Mouse (Mus musculus) hindbrain, embryonic 11.5 days (tissue): ENCODE measurements around the gene Hibch. TPM values are rescaled to one million over a fixed set of nuclear protein-coding genes. Genes with fewer than 3 reads are reported as not detected.
A peak's percentile ranks its signal among the peaks of the same experiment; 100 is the strongest.
"Not testable (repeated sequence)": the region's sequence is repeated elsewhere in the genome, so short reads cannot be mapped to it uniquely, and the experiment has no call there.

ENCODE experiments used
- ATAC-seq: fragments of 200-750 bp; cut with Nextera tagmentation; 2 replicates; pipeline ENCODE4 v1.8.0; 2017; ENCODE audit warnings: mild to moderate bottlenecking, moderate TSS enrichment, moderate library complexity; ENCODE audit not compliant: low FRiP score
- DNase-seq: peaks from one replicate; pipeline ENCODE4 v3.0.0-alpha.2; 2015; ENCODE audit warnings: low spot score
- H3K27ac ChIP-seq: fragments of 300-500 bp; sonication (generic); 2 replicates; pipeline ENCODE4 v1.5.1; 2014; ENCODE audit warnings: mild to moderate bottlenecking, low read depth, low read length
- H3K27me3 ChIP-seq: fragments of 300-500 bp; sonication (generic); 2 replicates; pipeline ENCODE4 v1.6.1; 2014; ENCODE audit warnings: mild to moderate bottlenecking, low read length, moderate library complexity, mixed read lengths; ENCODE audit not compliant: control insufficient read depth, insufficient read depth
- H3K36me3 ChIP-seq: fragments of 300-500 bp; sonication (generic); 2 replicates; pipeline ENCODE4 v1.6.1; 2014; ENCODE audit warnings: mild to moderate bottlenecking, low read length, moderate library complexity, mixed read lengths; ENCODE audit not compliant: control insufficient read depth, insufficient read depth
- H3K4me1 ChIP-seq: fragments of 300-500 bp; sonication (generic); replicated peaks from 2 replicates; pipeline ENCODE4 v1.6.1; 2014; ENCODE audit warnings: low read length, mixed read lengths; ENCODE audit not compliant: control insufficient read depth, insufficient read depth
- H3K4me2 ChIP-seq: fragments of 300-500 bp; sonication (generic); replicated peaks from 2 replicates; pipeline ENCODE4 v1.6.1; 2014; ENCODE audit warnings: mild to moderate bottlenecking, low read depth, low read length
- H3K4me3 ChIP-seq: fragments of 300-500 bp; sonication (generic); 2 replicates; pipeline ENCODE4 v1.5.1; 2014; ENCODE audit warnings: low read depth, low read length
- H3K9ac ChIP-seq: fragments of 300-500 bp; sonication (generic); 2 replicates; pipeline ENCODE4 v1.6.1; 2014; ENCODE audit warnings: low read depth, low read length
- H3K9me3 ChIP-seq: fragments of 300-500 bp; sonication (generic); 2 replicates; pipeline ENCODE4 v1.6.1; 2016; ENCODE audit warnings: low read length; ENCODE audit not compliant: control insufficient read depth
- WGBS: fragments of 180-500 bp; shearing (Covaris S2); extraction: QIAGEN DNeasy Blood & Tissue Kit; methylation state at CpG from one replicate; pipeline ENCODE4 v1.1.7; 2014; 5-methylcytosine and 5-hydroxymethylcytosine counted together
- polyA plus RNA-seq: library from polyadenylated mRNA; unstranded; fragments of >200 nt; fragmentation: Nextera tagmentation; extraction: Ambion mirVana; gene quantifications from 2 replicates; pipeline ENCODE4 v1.2.1, GENCODE M21; 2014

The Hibch gene
- polyA plus RNA-seq, 1 experiment from 2014 or later, result 31.0 TPM

GRCm38 (mm10) chr1:52854029-52854428 is 9.3 kb downstream of the Hibch start:
- DNase-seq, result peak; percentile 47
- not testable (repeated sequence) for H3K27ac ChIP-seq, H3K4me3 ChIP-seq, H3K4me1 ChIP-seq, H3K27me3 ChIP-seq, H3K4me2 ChIP-seq, H3K36me3 ChIP-seq, H3K9me3 ChIP-seq, H3K9ac ChIP-seq
- no CpG with 5 or more reads among the region's 1 CpGs for WGBS
- ATAC-seq, result peak; percentile 43; the same call in 1 of the 2 replicates

DNA sequence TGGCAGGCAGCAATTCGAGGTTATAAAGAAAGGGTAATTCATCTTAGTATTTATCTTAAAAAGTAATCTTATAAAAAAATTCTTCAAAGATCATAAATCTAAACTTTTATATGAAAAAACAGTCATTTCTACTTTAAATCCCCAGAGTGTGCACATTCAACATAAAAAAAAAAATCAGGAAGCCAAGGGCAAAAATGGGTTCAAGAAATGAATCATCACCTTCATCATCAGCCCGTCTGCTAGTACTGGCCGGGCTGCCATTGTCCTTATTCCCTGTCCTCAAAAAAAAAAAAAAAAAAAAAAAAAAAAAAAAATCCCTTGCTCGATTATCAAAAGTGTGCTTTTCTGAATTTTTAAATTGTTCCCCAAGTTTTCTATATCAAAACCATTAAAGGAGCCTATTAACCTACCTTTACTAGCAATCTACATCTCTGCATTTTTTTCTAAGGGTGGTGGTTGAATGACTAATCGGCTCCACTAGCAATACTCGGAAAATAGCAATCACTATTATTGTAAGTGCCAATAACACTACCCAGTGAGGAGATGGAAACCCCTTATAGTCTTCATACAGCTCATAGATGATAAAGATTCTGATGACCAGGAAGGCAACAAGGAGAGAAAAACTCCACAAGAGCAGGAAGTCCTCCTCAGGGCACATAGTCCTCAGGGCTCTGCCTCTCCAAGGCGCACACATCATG is 11.3 kb downstream of the Hibch start:
- no peaks in the 10 kb centered on the region for H3K4me1 ChIP-seq
- H3K27me3 ChIP-seq, result no peaks in the 10 kb centered on the region
- no peak overlapping the region for H3K4me3 ChIP-seq
- WGBS, result 88% methylated on average over 7 of the region's 7 CpGs
- H3K9ac ChIP-seq, result no peak overlapping the region
- H3K9me3 ChIP-seq, result no peaks in the 10 kb centered on the region
- no peak overlapping the region for H3K27ac ChIP-seq
- DNase-seq, result no peak
- no peak overlapping the region for H3K4me2 ChIP-seq
- no peaks in the 10 kb centered on the region for H3K36me3 ChIP-seq
- no peak for ATAC-seq

DNA sequence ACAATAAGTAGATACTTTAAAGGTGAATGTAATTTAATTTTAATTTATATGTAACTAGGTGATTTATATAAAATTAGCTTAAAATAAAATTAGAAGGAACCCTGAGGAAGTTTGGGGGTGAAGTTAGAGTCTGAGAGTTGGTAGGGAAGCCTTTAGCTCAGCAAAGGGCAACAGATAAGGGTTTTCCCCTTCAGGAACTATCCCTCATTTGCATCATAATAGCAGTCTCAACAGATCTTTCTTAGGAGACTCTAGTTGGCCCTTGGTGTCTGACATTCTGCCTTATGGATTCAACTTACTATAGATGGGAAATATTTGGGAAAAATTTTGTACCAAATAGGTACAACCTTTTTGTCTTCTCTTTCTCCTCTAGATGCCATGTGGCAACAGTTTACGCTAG is 19.5 kb downstream of the Hibch start:
- Histone ChIP-seq H3K36me3 (no peaks in the 10 kb centered on the region), H3K27me3 (no peaks in the 10 kb centered on the region), H3K9ac (no peak overlapping the region), H3K4me2 (no peak overlapping the region), H3K9me3 (no peaks in the 10 kb centered on the region), H3K4me1 (no peaks in the 10 kb centered on the region), H3K4me3 (no peak overlapping the region), H3K27ac (no peak overlapping the region)
- ATAC-seq (no peak), DNase-seq (no peak)
- 100% methylated on average over 1 of the region's 1 CpGs for WGBS

DNA sequence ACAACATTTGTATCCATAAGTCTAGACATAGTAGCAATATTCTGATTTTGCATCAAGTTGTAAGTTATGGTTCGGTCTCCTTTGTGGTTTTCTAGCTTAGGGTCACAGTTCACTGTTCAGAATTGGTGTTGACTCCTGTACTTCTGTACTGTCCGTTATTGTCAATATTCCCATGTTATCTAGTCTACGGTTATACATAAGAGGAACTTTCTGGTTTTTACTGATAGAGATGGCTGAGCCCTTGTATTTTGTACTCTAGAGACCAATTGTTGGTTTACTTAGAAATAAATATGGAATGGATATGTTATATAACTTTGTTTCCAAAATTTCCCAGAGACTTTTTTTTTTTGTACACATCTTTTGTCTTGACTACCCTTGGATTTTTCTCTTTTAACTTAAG is 21.3 kb downstream of the Hibch start:
- H3K9me3 ChIP-seq, result no peaks in the 10 kb centered on the region
- H3K27me3 ChIP-seq, result no peaks in the 10 kb centered on the region
- H3K27ac ChIP-seq, result no peak overlapping the region
- no peak for DNase-seq
- no peak for ATAC-seq
- 92% methylated on average over 3 of the region's 3 CpGs for whole genome bisulfite sequencing
- H3K4me3 ChIP-seq, result no peak overlapping the region
- H3K36me3 ChIP-seq, result no peaks in the 10 kb centered on the region
- no peaks in the 10 kb centered on the region for H3K4me1 ChIP-seq
- H3K4me2 ChIP-seq, result no peak overlapping the region
- no peak overlapping the region for H3K9ac ChIP-seq

DNA sequence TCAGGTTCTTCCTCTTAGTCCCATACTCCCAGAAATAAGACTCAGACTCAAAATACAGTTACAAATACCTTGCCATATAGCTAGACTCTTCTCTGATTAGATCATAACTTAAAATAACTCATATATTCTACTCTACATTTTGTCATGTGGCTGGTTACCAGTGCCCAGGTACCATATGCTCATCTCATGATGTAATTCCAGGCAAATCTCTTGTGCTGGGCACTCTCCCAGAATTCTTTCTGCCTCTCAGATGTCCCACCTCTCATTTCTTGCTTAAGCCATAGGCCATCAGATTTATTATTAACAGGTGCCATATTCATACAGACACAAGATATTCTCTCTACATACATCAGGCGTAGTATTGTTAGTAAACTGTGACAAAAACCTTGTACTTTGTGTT is 23.1 kb downstream of the Hibch start:
- H3K9me3 ChIP-seq, result no peaks in the 10 kb centered on the region
- H3K27me3 ChIP-seq, result no peaks in the 10 kb centered on the region
- no peaks in the 10 kb centered on the region for H3K4me1 ChIP-seq
- no peaks in the 10 kb centered on the region for H3K36me3 ChIP-seq
- 97% methylated on average over 1 of the region's 1 CpGs for WGBS
- H3K4me2 ChIP-seq, result no peak overlapping the region
- H3K4me3 ChIP-seq, result no peak overlapping the region
- DNase-seq, result no peak
- H3K9ac ChIP-seq, result no peak overlapping the region
- ATAC-seq, result no peak
- H3K27ac ChIP-seq, result no peak overlapping the region

- ATAC-seq (no peak), DNase-seq (no peak)
- no peaks in the 10 kb centered on the region for H3K27me3 ChIP-seq
- H3K9me3 ChIP-seq, result no peaks in the 10 kb centered on the region
- WGBS, result 81% methylated on average over 2 of the region's 2 CpGs
- H3K4me1 ChIP-seq, result no peaks in the 10 kb centered on the region
- H3K4me2 ChIP-seq, result no peak overlapping the region
- no peak overlapping the region for H3K4me3 ChIP-seq
- H3K9ac ChIP-seq, result no peak overlapping the region
- no peaks in the 10 kb centered on the region for H3K36me3 ChIP-seq
- H3K27ac ChIP-seq, result no peak overlapping the region
Observed at GRCm38 (mm10) chr1:52884208-52884607, 39.5 kb downstream of the Hibch start.

- 85% methylated on average over 3 of the region's 3 CpGs for WGBS
Observed at GRCm38 (mm10) chr1:52909783-52910182, 65.1 kb downstream of the Hibch start.

DNA sequence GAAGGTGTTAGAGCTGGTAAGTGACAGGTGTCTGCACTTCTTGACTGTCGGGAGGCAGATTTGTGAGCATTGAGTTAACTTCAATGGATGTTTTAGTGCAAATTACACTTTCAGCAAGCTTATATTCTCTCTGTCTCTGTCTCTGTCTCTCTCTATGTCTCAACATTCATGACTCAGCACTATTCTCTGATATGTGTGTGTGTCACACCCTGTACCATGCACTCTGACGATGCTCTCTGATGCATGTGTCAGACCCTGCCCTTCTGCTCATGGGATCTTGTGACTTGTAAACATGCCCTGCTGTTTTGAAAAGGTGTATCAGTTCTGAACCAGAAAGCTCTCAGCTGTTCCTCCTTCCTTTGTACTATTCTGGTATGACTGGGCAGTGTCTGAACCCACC is 71.9 kb downstream of the Hibch start:
- Histone ChIP-seq H3K36me3 (no peaks in the 10 kb centered on the region), H3K4me2 (no peak overlapping the region), H3K27ac (no peak overlapping the region), H3K4me3 (no peak overlapping the region), H3K9me3 (no peaks in the 10 kb centered on the region), H3K27me3 (no peaks in the 10 kb centered on the region), H3K4me1 (no peaks in the 10 kb centered on the region), H3K9ac (no peak overlapping the region)
- WGBS, result 86% methylated on average over 2 of the region's 2 CpGs
- no peak for ATAC-seq
- no peak for DNase-seq

More at GRCm38 (mm10) chr1:52909783-52910182, 65.1 kb downstream of the Hibch start:
- H3K9me3 ChIP-seq, result no peaks in the 10 kb centered on the region
- no peaks in the 10 kb centered on the region for H3K4me1 ChIP-seq
- no peaks in the 10 kb centered on the region for H3K36me3 ChIP-seq
- no peak for ATAC-seq
- H3K4me3 ChIP-seq, result no peak overlapping the region
- no peak overlapping the region for H3K9ac ChIP-seq
- H3K27ac ChIP-seq, result no peak overlapping the region
- no peak for DNase-seq
- H3K27me3 ChIP-seq, result no peaks in the 10 kb centered on the region
- no peak overlapping the region for H3K4me2 ChIP-seq

DNA sequence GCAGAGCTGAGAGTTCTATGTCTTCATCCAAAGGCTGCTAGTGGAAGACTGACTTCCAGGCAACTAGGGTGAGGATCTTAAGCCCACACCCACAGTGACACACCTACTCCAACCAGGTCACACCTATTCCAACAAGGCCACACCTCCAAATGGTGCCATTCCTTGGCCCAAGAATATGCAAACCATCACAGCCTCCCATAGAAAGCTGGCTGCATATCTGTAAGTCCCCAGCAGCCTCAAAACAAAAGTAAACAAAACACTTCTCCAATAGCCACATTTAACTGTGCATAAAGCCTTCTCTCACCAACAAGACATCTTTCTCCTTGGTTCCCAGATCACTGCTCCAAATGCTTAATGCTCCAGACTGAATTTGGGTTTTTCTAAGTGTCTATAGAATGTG is 74.2 kb downstream of the Hibch start:
- H3K9me3 ChIP-seq, H3K4me3 ChIP-seq, H3K27ac ChIP-seq, H3K9ac ChIP-seq, DNase-seq, H3K27me3 ChIP-seq, H3K36me3 ChIP-seq, H3K4me1 ChIP-seq, ATAC-seq, H3K4me2 ChIP-seq: not testable (repeated sequence)
